Comparison of ENCODE assay signal across 10 mouse cellular contexts in the genomic region with DNA sequence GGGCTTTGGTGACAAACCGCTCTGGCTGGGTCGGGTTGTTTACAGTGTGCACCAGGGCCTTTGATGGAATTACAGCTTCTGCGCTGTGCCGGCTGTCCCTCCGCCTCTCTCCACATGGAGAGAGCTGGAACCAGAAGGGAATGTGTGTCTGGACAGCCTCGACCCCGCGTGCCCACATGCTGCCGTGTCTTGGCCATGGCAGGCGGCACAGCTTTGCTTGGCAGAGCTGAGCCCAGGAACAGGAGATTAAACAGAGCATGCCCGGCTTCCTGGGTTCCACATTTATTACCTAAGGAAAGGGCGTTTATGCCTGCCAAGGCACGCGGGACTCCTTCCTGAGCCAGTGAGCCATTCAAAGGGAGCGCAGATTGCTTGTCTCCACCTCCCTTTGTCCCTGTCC. TPM values are rescaled to one million over a fixed set of nuclear protein-coding genes. Genes with fewer than 3 reads are reported as not detected.
DNase-seq lines count a peak whose midpoint lies in the region; ATAC-seq and TF ChIP-seq lines count a peak whose summit lies in the region.
"Had no signal": no experiment of that assay in that cellular context is flagged by ENCODE, and none has a peak within 500 bp of the region (broad histone marks: within the 10 kb centered on the region; RNA-seq: fewer than 3 reads in every experiment).

No protein-coding gene starts in this region.

- intact Hi-C loops in heart, postnatal 14 days (cut with DNase I): no loop called here

- no peaks in the 10 kb centered on the region for H3K9me3 ChIP-seq in heart, embryonic 12.5 days (replicated peaks)
- H3K9me3 ChIP-seq in ES-E14 (ENCODE audit: control insufficient read depth, insufficient read depth, low read depth, low read length): no peaks in the 10 kb centered on the region
- no peaks in the 10 kb centered on the region for H3K9me3 ChIP-seq in kidney, embryonic 16.5 days (ENCODE audit: low read length)

- no peaks in the 10 kb centered on the region for H3K36me3 ChIP-seq in heart, embryonic 12.5 days
- H3K36me3 ChIP-seq in ES-E14 (ENCODE audit: control insufficient read depth, insufficient read depth, low read length, poor library complexity, severe bottlenecking): no peaks in the 10 kb centered on the region
- no peaks in the 10 kb centered on the region for H3K36me3 ChIP-seq in kidney, embryonic 16.5 days (ENCODE audit: insufficient read depth, low read length)

- H3K27me3 ChIP-seq in heart, embryonic 12.5 days (replicated peaks): peaks cover 60% of the 10 kb centered on the region
- H3K27me3 ChIP-seq in cerebellum, adult 2 months (ENCODE audit: control insufficient read depth, insufficient read depth, low read length): no peaks in the 10 kb centered on the region
- H3K27me3 ChIP-seq in kidney, embryonic 16.5 days (ENCODE audit: insufficient read depth, low read length): no peaks in the 10 kb centered on the region

- H3K4me1 ChIP-seq in heart, embryonic 12.5 days (replicated peaks): peaks cover 11% of the 10 kb centered on the region
- H3K4me1 ChIP-seq in ES-E14 (ENCODE audit: control insufficient read depth in 2 of 2, insufficient read depth in 2 of 2, low read length in 2 of 2, poor library complexity in 1 of 2): peaks cover 3 to 5% of the 10 kb centered on the region in 2 experiments; a peak in 2 of 4 replicates
- H3K4me1 ChIP-seq in cerebellum, adult 2 months (ENCODE audit: control insufficient read depth, insufficient read depth, low read length): peaks cover 19% of the 10 kb centered on the region
- H3K4me1 ChIP-seq in kidney, embryonic 16.5 days (ENCODE audit: insufficient read depth, low read length): peaks cover 11% of the 10 kb centered on the region

- no peak overlapping the region for H3K4me2 ChIP-seq in heart, embryonic 12.5 days
- peak overlapping the region; percentile 25; the same call in 1 of the 2 replicates for H3K4me2 ChIP-seq in kidney, embryonic 16.5 days (replicated peaks; ENCODE audit: low read depth, low read length)

- no peak overlapping the region for H3K27ac ChIP-seq in heart, embryonic 12.5 days (ENCODE audit: poor library complexity, severe bottlenecking)
- H3K27ac ChIP-seq in ES-E14 (ENCODE audit: insufficient read depth, low read depth, low read length, poor library complexity, severe bottlenecking): no peak overlapping the region
- H3K27ac ChIP-seq in cerebellum, adult 2 months (ENCODE audit: insufficient read depth, low read length): peak overlapping the region; percentile 32; the same call in 1 of the 2 replicates
- no peak overlapping the region for H3K27ac ChIP-seq in kidney, embryonic 16.5 days (ENCODE audit: low read length)

- in situ Hi-C loops in ES-E14 (cut with MboI; ENCODE audit: low sequenced_read_pairs in 2 of 2, unreplicated experiment in 2 of 2): no loop called here

- H3K4me3 ChIP-seq in heart, embryonic 12.5 days: no peak overlapping the region
- H3K4me3 ChIP-seq in ES-E14 (ENCODE audit: insufficient read depth in 1 of 2, low read depth in 1 of 2, low read length in 2 of 2, poor library complexity in 1 of 2, severe bottlenecking in 1 of 2): peak overlapping the region; percentile 49 to 51
- no peak overlapping the region for H3K4me3 ChIP-seq in cerebellum, adult 2 months (replicated peaks; ENCODE audit: insufficient read depth, low read depth, low read length)
- peak overlapping the region; percentile 11; the same call in 1 of the 2 replicates for H3K4me3 ChIP-seq in kidney, embryonic 16.5 days (ENCODE audit: low read length)

- 28% methylated on average over 15 of the region's 15 CpGs for WGBS in heart, embryonic 12.5 days
- WGBS in cerebellum, adult 2 months: 5% methylated on average over 15 of the region's 15 CpGs
- 4% methylated on average over 15 of the region's 15 CpGs for WGBS in kidney, embryonic 16.5 days

- no peak for TF ChIP-seq POLR2A in cerebellum, adult 2 months (IDR thresholded peaks at IDR 0.05; ENCODE audit: borderline replicate concordance, insufficient read depth, low read length)

- no peak for ATAC-seq in heart, embryonic 12.5 days (ENCODE audit: insufficient number of reproducible peaks, low FRiP score)
- no peak; the same call in 1 of the 2 replicates for ATAC-seq in kidney, embryonic 16.5 days (ENCODE audit: low FRiP score, low TSS enrichment)
- ATAC-seq: inflammation-experienced regulatory T-cells, adult 6 months; liver, postnatal 0 days had no signal

- no peak for TF ChIP-seq CTCF in cerebellum, adult 2 months (IDR thresholded peaks at IDR 0.05; ENCODE audit: borderline replicate concordance, insufficient read depth, low read depth, low read length)

- H3K9ac ChIP-seq in heart, embryonic 12.5 days: no peak overlapping the region
- H3K9ac ChIP-seq in ES-E14 (ENCODE audit: insufficient read depth, low read depth, low read length, poor library complexity, severe bottlenecking): peak overlapping the region; percentile 40; the same call in 1 of the 2 replicates
- peak overlapping the region; percentile 42 for H3K9ac ChIP-seq in kidney, embryonic 16.5 days (replicated peaks; ENCODE audit: low read length)
- H3K9ac ChIP-seq: liver, postnatal 0 days had no signal

- peak; percentile 19 to 34 for DNase-seq in heart, postnatal 14 days
- no peak for DNase-seq in ES-E14 (ENCODE audit: low read depth, low spot score)
- DNase-seq in cerebellum, adult 2 months: peak; percentile 70 to 80
- no peak for DNase-seq in spleen, adult 18-20 months
- no peak for DNase-seq in layer of hippocampus, adult 11-12 months (ENCODE audit: low spot score)
- no peak for DNase-seq in ovary, adult 18-20 months (ENCODE audit: low spot score)
- DNase-seq: liver, postnatal 0 days had no signal

TF ChIP-seq in ES-E14, 5 proteins besides CTCF, POLR2A, EP300 and RAD21:
- TF ChIP-seq CHD2 (IDR thresholded peaks at IDR 0.05; ENCODE audit: low read depth, low read length) (no peak), HCFC1 (IDR thresholded peaks at IDR 0.05; ENCODE audit: borderline replicate concordance, insufficient read depth, low read length) (no peak), MAFK (IDR thresholded peaks at IDR 0.05; ENCODE audit: insufficient read depth, low read depth, low read length) (no peak), ZC3H11A (IDR thresholded peaks at IDR 0.05; ENCODE audit: borderline replicate concordance, low read depth, low read length) (no peak), ZNF384 (IDR thresholded peaks at IDR 0.05; ENCODE audit: low read depth, low read length) (no peak)

RNA-seq across cellular contexts. Expression of gene Syf2, which starts 23.8 kb away (rescaled TPM):
- 10 to 100 TPM; 45.1 to 48.7 TPM for total RNA-seq in heart, postnatal 14 days (2021)
- 55.7 and 61.9 TPM in 2 replicates for polyA plus RNA-seq in heart, embryonic 12.5 days (2016; fragmentation: Nextera tagmentation; extraction: Ambion mirVana)
- 68.3 and 76.6 TPM in 2 replicates for total RNA-seq in ES-E14 (2012; rRNA removed)
- polyA plus RNA-seq in cerebellum, adult 2 months (2012; rRNA removed): 95.4 and 99.7 TPM in 2 replicates
- 82.6 and 90.6 TPM in 2 replicates for polyA plus RNA-seq in kidney, embryonic 16.5 days (2015; fragmentation: Nextera tagmentation; extraction: Ambion mirVana)

RNA-seq across cellular contexts. Expression of gene Rsrp1, which starts 31.1 kb away (rescaled TPM):
- total RNA-seq in heart, postnatal 14 days (2021): 100 to 1,000 TPM; 226 to 260 TPM
- 386 and 405 TPM in 2 replicates for polyA plus RNA-seq in heart, embryonic 12.5 days (2016; fragmentation: Nextera tagmentation; extraction: Ambion mirVana)
- total RNA-seq in ES-E14 (2012; rRNA removed): 93.9 and 130 TPM in 2 replicates
- polyA plus RNA-seq in cerebellum, adult 2 months (2012; rRNA removed): 478 and 508 TPM in 2 replicates
- 449 and 450 TPM in 2 replicates for polyA plus RNA-seq in kidney, embryonic 16.5 days (2015; fragmentation: Nextera tagmentation; extraction: Ambion mirVana)

RNA-seq across cellular contexts. Expression of gene Tmem50a, which starts 39.6 kb away (rescaled TPM):
- total RNA-seq in heart, postnatal 14 days (2021): 10 to 100 TPM; 74.2 to 75.7 TPM
- polyA plus RNA-seq in heart, embryonic 12.5 days (2016; fragmentation: Nextera tagmentation; extraction: Ambion mirVana): 140 and 145 TPM in 2 replicates
- 118 and 183 TPM in 2 replicates for total RNA-seq in ES-E14 (2012; rRNA removed)
- polyA plus RNA-seq in cerebellum, adult 2 months (2012; rRNA removed): 105 and 111 TPM in 2 replicates
- polyA plus RNA-seq in kidney, embryonic 16.5 days (2015; fragmentation: Nextera tagmentation; extraction: Ambion mirVana): 177 and 178 TPM in 2 replicates

Comparison
In these comparisons a context has a peak if more than half of its experiments do, and no peak if none do; other contexts are left out.
1. DNase-seq: peak in heart, postnatal 14 days (2 of 2) and cerebellum, adult 2 months (2 of 2); none in ES-E14 (single experiment), spleen, adult 18-20 months (0 of 2), layer of hippocampus, adult 11-12 months (single experiment) and ovary, adult 18-20 months (single experiment).
2. H3K4me3 ChIP-seq: peak in ES-E14 (2 of 2) and kidney, embryonic 16.5 days (single experiment); none in heart, embryonic 12.5 days (single experiment) and cerebellum, adult 2 months (single experiment).